Mouse (Mus musculus): ENCODE measurements around the gene Bnc2.

DNA sequence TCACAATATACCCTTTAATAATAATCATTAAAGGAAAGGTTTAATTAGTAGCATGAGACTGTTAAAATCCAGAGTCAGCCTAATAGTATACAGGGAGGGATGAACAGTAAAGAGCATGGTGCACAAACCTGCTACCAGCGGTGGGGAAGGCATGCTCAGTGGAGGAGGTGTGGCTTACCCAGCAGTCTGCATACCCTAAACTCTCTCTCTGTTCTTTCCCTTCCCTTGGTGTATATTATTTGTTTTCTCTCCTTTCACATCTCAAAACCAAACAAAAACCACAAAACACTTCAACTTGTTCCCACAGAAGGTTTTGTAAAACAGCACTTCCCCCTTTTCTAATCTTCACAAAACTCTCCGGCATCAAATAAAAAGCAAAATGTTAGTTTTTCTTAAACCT lies 202.4 kb downstream of the Bnc2 start:
- no peak for TF ChIP-seq CTCF (IDR thresholded peaks at IDR 0.05; ENCODE audit: low read depth, low read length)
- no peak for TF ChIP-seq POLR2A (IDR thresholded peaks at IDR 0.05; ENCODE audit: borderline replicate concordance, low read depth, low read length)
